Mouse (Mus musculus): ENCODE results near the gene Psme2b. TPM values are rescaled to one million over a fixed set of nuclear protein-coding genes. Genes with fewer than 3 reads are reported as not detected.

Psme2b gene
- total and polyA plus RNA-seq, 3 experiments, result 6.2 to 6.6 TPM; not detected in 1

DNA sequence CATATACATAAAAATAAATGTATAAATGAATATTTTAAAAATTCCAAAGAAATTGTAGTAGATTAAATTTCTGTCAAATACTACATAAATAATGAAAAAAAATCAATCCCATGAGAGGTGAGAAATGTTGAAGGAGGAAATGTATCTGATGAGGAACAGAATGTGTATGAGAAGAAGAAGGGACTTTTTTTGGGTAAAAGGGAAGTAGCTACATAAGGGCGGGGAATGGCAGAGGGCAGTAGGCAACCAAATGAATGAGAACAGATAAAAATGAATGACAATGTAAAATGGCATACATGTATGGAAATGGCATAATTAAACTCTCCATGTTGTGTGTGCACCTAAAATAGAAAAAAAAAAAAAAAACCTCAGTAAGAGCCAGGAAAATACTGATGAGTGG lies 32.4 kb downstream of the Psme2b start:
- no peak overlapping the region for H3K9ac ChIP-seq (ENCODE audit: control insufficient read depth, low read depth, low read length, poor library complexity, severe bottlenecking)
- no peak overlapping the region for H3K4me3 ChIP-seq (ENCODE audit: control insufficient read depth in 1 of 2, insufficient read depth in 1 of 2, low read depth in 2 of 2, low read length in 2 of 2)
- H3K27ac ChIP-seq (ENCODE audit: control insufficient read depth, low read depth, low read length), result no peak overlapping the region
- no peaks in the 10 kb centered on the region; a peak in 1 of 4 replicates for H3K4me1 ChIP-seq (ENCODE audit: control insufficient read depth in 1 of 2, insufficient read depth in 2 of 2, low read length in 2 of 2)
- peak; percentile 23 for DNase-seq (ENCODE audit: low read depth, low spot score)
- H3K27me3 ChIP-seq (ENCODE audit: control insufficient read depth in 1 of 2, insufficient read depth in 2 of 2, low read length in 2 of 2), result peaks cover 3 to 5% of the 10 kb centered on the region in 2 experiments
- no peaks in the 10 kb centered on the region for H3K79me2 ChIP-seq (ENCODE audit: control insufficient read depth, insufficient read depth, low read length, poor library complexity)
- TF ChIP-seq ZKSCAN1 (IDR thresholded peaks at IDR 0.05; ENCODE audit: low read depth, low read length), result no peak
- no peak for TF ChIP-seq USF2 (IDR thresholded peaks at IDR 0.05; ENCODE audit: borderline replicate concordance in 1 of 2, insufficient read depth in 1 of 2, low read depth in 1 of 2, low read length in 2 of 2)
- TF ChIP-seq MAX (IDR thresholded peaks at IDR 0.05; ENCODE audit: low read length), result no peak
- no peak for TF ChIP-seq MEF2A (IDR thresholded peaks at IDR 0.05; ENCODE audit: extremely low read depth, insufficient replicate concordance, low read depth, low read length, poor library complexity, severe bottlenecking)
- no peak for TF ChIP-seq ZMIZ1 (IDR thresholded peaks at IDR 0.05; ENCODE audit: low read depth, low read length)
- TF ChIP-seq USF1 (IDR thresholded peaks at IDR 0.05; ENCODE audit: low read depth, low read length), result no peak
- TF ChIP-seq MAFK (IDR thresholded peaks at IDR 0.05; ENCODE audit: borderline replicate concordance, low read depth, low read length), result no peak
- no peak for TF ChIP-seq CHD1 (IDR thresholded peaks at IDR 0.05; ENCODE audit: low read depth, low read length)
- no peak for TF ChIP-seq CTCF (IDR thresholded peaks at IDR 0.05 in 2 of 3, conservative IDR thresholded peaks at IDR 0.05 in 1 of 3; ENCODE audit: control insufficient read depth in 1 of 3, insufficient read depth in 1 of 3, low read depth in 2 of 3, low read length in 3 of 3, poor library complexity in 1 of 3, severe bottlenecking in 1 of 3)
- no peak for TF ChIP-seq UBTF (IDR thresholded peaks at IDR 0.05; ENCODE audit: borderline replicate concordance, insufficient read depth, low read depth, low read length)
- TF ChIP-seq NRF1 (IDR thresholded peaks at IDR 0.05; ENCODE audit: insufficient read depth, low read depth, low read length, poor library complexity, severe bottlenecking), result no peak
- TF ChIP-seq ZC3H11A (IDR thresholded peaks at IDR 0.05; ENCODE audit: low read depth, low read length), result no peak
- TF ChIP-seq RAD21 (IDR thresholded peaks at IDR 0.05; ENCODE audit: low read depth, low read length), result no peak
- TF ChIP-seq TBP (IDR thresholded peaks at IDR 0.05; ENCODE audit: low read depth, low read length), result no peak
- TF ChIP-seq POLR2A (IDR thresholded peaks at IDR 0.05; ENCODE audit: control insufficient read depth in 1 of 2, insufficient read depth in 1 of 2, low read depth in 1 of 2, low read length in 2 of 2, poor library complexity in 1 of 2), result no peak
- no peak for TF ChIP-seq SIN3A (IDR thresholded peaks at IDR 0.05; ENCODE audit: low read length)
- no peak for TF ChIP-seq E2F4 (IDR thresholded peaks at IDR 0.05; ENCODE audit: borderline replicate concordance, low read depth, low read length)
- TF ChIP-seq HCFC1 (IDR thresholded peaks at IDR 0.05; ENCODE audit: low read depth, low read length), result no peak
- no peak for TF ChIP-seq TAL1 (IDR thresholded peaks at IDR 0.05; ENCODE audit: low read length)
- no peak for TF ChIP-seq KAT2A (conservative IDR thresholded peaks at IDR 0.05; ENCODE audit: low read depth, low read length)
- no peaks in the 10 kb centered on the region; a peak in 1 of 4 replicates for H3K36me3 ChIP-seq (ENCODE audit: control insufficient read depth in 1 of 2, insufficient read depth in 2 of 2, low read length in 2 of 2)
- no peaks in the 10 kb centered on the region for H3K9me3 ChIP-seq (replicated peaks; ENCODE audit: insufficient read depth, low read length)

DNA sequence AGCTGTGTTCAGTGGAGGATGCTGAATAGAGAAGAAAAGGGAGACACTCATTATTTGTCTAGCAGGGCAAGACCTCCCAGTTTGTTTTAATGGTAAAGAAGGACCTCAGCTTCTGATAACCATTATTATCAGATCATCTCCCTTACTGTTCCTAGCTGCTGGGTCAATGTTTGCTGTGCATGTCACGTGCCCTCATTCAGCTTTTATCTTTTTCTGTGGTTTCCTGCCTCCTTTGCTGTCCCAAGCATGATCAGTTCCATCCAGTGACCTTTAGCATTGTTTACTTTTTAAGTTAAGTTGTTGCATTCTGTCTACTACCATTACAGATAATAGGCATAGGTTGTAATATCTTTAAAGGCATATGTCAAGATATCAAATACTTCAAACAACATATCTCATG lies 37.5 kb downstream of the Psme2b start:
- H3K9ac ChIP-seq (ENCODE audit: control insufficient read depth, low read depth, low read length, poor library complexity, severe bottlenecking), result no peak overlapping the region
- peaks cover 0 to 6% of the 10 kb centered on the region in 2 experiments; a peak in 2 of 4 replicates for H3K4me1 ChIP-seq (ENCODE audit: control insufficient read depth in 1 of 2, insufficient read depth in 2 of 2, low read length in 2 of 2)
- DNase-seq (ENCODE audit: low read depth, low spot score), result no peak
- no peaks in the 10 kb centered on the region for H3K9me3 ChIP-seq (replicated peaks; ENCODE audit: insufficient read depth, low read length)
- H3K79me2 ChIP-seq (ENCODE audit: control insufficient read depth, insufficient read depth, low read length, poor library complexity), result no peaks in the 10 kb centered on the region
- H3K27me3 ChIP-seq (ENCODE audit: control insufficient read depth in 1 of 2, insufficient read depth in 2 of 2, low read length in 2 of 2), result peaks cover 3 to 5% of the 10 kb centered on the region in 2 experiments
- no peak overlapping the region for H3K27ac ChIP-seq (ENCODE audit: control insufficient read depth, low read depth, low read length)
- peaks cover 0 to 2% of the 10 kb centered on the region in 2 experiments; a peak in 1 of 4 replicates for H3K36me3 ChIP-seq (ENCODE audit: control insufficient read depth in 1 of 2, insufficient read depth in 2 of 2, low read length in 2 of 2)
- TF ChIP-seq GATA1 (IDR thresholded peaks at IDR 0.05; ENCODE audit: low read depth, low read length), result peak; percentile 31; the same call in 1 of the 2 replicates
- 0 out of 4 replicates have a peak, but pooled peaks of 1 of the 2 experiments have one; percentile 36 for TF ChIP-seq USF2 (IDR thresholded peaks at IDR 0.05; ENCODE audit: borderline replicate concordance in 1 of 2, insufficient read depth in 1 of 2, low read depth in 1 of 2, low read length in 2 of 2)
- peak; percentile 76 for TF ChIP-seq BHLHE40 (IDR thresholded peaks at IDR 0.05; ENCODE audit: borderline replicate concordance, low read depth, low read length)
- TF ChIP-seq MAX (IDR thresholded peaks at IDR 0.05; ENCODE audit: low read length), result 0 out of 2 replicates have a peak, but pooled peaks have one; percentile 32
- no peak for TF ChIP-seq ZMIZ1 (IDR thresholded peaks at IDR 0.05; ENCODE audit: low read depth, low read length)
- TF ChIP-seq ZNF384 (IDR thresholded peaks at IDR 0.05; ENCODE audit: low read depth, low read length), result no peak
- TF ChIP-seq USF1 (IDR thresholded peaks at IDR 0.05; ENCODE audit: low read depth, low read length), result peak; percentile 84
- no peak overlapping the region for H3K4me3 ChIP-seq (ENCODE audit: control insufficient read depth in 1 of 2, insufficient read depth in 1 of 2, low read depth in 2 of 2, low read length in 2 of 2)

All from MEL (cell line).